Mouse (Mus musculus) cerebellum, postnatal 14 days (tissue): ENCODE results near the gene 4930595D18Rik.
A peak's percentile ranks its signal among the peaks of the same experiment; 100 is the strongest.

ENCODE experiments used
- DNase-seq, 2 experiments: peaks; one replicate each; pipeline ENCODE4 v3.0.0; 2021; ENCODE audit warnings: mixed read lengths in 2 of 2

The 4930595D18Rik gene

DNA sequence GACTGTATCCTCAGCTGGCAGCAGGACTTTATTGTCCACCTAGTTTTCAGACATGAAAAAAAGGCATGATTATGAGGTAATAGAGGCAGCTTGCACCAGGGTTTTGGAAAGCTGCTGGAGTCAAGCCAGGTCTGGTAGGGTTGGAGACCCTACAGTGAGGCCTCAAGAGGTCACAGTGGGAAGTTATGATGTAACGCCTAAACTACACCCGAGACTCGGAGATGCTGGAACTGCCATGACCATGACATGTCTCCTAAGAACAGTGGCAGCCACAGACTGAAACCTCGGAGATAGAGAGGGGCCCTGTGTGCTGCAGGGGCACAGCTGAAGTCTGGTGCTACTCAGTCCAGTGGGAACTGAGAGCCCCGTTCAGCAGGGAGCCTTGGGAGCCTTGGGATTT lies at the start of gene 4930595D18Rik:
Gene 4930595D18Rik (minus strand): TSS at position 16 of the 400 bp plus-strand sequence.
- no peak for DNase-seq

DNA sequence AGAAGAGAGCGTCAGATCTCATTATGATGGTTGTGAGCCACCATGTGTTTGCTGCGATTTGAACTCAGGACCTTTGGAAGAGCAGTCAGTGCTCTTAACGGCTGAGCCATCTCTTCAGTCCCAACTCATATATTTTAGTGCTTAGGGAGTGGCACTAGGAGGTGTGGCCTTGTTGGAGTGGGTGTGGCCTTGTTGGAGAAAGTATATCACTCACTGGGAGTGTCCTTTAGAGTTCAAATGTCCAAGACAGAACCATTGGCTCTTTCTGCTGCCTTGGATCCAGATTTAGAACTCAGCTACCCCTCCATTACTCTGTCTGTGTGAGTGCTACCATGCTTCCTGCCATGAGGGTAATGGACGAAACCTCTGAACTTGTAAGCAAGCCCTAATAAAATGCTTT lies 49.5 kb upstream of the 4930595D18Rik start:
- DNase-seq: no peak

DNA sequence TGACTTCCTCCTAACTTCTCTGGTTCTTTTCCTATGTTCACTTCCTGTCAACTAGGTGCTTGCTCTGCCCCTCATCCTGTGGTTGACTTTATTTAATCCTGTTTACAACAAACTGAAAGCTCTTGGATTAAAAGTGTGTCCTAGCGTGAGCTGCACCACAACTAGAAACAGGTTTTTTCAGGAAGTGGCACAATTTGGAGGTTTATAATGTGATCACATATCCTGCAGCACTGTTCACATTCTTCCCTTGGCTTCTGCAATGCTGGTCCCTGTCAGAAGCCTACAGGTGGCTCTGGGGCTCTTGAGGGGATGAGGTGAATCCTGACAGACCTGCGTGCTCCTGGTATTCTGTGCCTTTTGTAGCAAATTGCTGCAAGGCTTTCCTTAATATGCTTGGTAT lies 46.5 kb upstream of the 4930595D18Rik start:
- DNase-seq: no peak

DNA sequence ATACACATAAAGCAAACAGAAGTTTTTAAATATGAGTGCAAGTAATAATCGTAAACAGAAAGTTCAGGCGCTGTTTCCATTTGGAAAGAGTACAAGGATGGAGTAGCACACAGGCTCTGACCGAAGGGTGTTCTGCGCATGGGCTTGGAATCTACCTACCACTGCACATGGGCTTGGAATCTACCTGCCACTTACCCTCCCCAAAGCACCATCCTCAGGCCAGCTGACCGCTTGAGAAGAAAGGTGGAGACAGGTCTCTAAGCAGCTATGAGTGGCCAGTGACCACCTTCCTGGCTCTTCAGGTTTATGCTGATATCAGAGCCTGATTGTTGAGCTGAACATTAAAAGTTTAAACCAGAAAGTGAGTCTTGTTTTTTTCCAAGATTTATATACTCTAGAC lies 44.2 kb upstream of the 4930595D18Rik start:
- DNase-seq: no peak

DNA sequence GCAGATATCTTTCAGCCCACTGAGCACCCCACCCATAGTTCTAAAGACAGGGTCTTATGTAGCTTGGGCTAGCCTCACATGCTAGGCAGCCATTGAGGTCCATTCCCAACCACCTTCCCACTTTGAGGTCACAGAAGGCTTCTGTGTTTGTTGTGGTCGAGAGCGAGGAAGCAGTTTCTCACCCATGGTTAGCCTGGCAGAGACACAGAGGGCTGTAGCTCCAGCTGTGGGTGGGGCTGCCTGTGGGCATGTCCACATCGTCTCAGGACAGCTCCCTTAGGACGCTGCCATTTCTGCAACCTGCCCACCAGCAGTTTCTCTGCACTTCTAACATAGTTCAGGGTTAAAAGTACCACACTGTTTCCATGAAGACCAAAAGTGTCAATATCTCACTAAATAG lies 43.1 kb upstream of the 4930595D18Rik start:
- DNase-seq: no peak

DNA sequence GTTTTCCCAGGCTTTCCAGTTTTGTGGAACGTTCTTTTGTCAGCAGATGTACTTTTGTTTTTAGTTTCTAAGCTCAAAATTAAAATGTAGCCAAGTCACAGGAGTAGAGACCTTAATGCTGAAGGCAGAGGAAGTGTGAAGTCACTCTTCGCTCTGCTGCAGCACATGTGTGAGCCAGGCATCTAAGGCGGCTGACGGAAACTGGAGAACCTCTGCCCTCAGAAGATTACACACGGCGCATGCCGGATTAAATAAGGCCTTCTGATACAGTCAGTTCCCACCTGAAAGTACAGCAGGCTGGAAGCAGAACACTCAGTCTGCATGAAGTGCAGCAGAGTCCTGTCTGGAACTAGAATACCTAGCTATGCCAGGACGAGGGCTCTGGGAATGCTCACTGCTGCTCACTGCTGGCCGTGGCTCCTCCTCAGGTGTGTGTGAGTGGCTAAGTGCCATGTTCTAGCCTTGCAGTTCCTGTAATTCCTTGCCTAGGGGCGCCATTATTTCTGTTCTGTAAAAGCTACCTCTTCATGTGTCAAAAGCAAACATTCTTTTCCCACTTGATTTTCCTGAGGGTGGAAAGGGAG lies 41.0 kb upstream of the 4930595D18Rik start:
- peak in 1 of 2 experiments; percentile 37 for DNase-seq

DNA sequence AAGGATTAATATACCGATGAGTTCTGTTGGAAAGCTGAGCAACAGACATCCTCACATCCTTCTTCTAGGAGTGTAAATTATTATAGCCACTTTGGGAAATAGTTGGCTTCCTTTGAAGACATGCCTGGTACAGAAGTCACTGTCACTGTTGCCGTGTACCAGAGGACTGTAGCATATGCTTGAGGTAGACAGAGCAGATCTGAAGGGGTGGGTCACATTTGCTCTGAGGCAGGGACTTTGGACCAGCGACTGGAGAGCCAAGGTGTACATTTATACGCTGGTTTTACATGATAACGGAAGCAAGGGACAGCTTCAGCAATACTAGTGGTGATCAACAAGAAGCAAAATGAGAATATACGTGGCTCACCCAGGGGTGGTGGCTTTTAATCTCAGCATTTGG lies 34.6 kb upstream of the 4930595D18Rik start:
- DNase-seq: no peak

DNA sequence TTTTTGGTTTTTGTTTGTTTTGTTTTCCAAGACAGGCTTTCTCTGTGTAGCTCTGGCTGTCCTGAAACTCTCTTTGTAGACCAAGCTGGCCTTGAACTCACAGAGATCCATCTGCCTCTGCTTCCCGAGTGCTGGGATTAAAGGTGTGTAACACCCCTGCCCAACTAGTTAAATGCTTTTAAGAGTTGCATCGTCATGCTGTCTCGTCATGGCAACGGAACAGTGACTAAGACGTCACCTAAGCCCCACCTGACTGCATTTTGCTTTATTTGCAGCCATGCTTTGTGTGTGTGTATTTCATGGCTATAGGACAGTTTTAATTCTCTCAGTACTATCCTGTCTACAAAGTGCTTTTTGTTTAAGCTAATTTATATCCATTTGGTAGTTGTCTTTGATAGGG lies 27.4 kb upstream of the 4930595D18Rik start:
- DNase-seq: no peak

DNA sequence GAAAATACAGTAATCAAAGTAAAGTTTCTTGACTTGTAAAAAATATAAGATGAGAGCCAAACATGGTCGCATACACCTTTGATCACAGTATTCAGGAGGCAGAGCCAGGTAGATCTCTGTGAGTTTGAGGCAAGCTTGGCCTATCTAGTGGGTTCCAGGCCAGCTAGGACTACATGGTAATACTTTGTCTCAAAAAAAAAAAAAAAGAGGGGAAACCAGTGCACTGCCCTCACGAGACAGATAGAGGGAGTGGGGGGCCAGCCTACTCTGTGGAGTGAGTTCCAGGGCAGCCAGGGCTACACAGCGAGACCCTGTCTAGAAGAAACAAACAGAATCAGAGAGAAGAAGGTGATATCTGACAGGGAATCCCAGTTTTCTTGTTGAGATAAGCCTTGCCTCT lies 23.4 kb upstream of the 4930595D18Rik start:
- DNase-seq: no peak

DNA sequence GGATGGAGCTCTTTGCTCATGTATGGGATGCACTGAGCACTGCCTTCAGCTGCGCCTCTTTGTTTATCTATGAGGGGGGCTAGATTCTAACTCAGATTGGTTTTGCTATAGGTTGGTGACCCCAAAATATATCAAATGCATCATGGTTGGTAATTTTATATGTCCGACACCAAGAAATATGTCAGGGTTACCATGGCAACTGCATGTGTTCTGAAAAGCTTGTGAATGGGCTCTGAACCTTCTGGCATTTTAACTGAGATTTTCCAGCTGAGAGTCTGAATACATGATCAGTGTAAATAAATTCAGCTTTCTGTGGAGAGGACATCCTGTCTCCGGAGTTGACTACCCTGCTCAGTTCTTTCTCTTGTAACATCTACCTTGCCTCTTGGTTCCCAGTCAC lies 19.7 kb upstream of the 4930595D18Rik start:
- DNase-seq: no peak

DNA sequence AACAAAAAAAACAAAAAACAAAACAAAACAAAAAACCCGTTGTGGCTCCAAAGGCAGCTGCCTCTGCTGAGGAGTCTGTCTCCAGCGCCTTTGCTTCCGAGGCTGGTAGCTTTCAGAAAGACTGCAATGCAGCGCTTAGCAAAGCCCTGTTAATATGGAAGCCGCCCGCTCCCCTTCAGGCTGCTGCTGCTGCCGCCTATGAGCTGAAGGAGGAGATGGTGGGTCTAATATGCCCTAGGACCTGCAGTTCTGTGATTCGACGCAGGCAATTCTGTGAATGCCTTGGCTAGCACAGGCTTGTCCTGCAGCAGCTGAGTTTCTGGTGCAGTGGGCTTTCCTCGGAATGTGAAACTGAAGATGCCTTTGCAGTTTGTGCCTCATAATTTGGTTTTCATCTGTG lies 18.8 kb upstream of the 4930595D18Rik start:
- peak in 1 of 2 experiments; percentile 22 for DNase-seq

DNA sequence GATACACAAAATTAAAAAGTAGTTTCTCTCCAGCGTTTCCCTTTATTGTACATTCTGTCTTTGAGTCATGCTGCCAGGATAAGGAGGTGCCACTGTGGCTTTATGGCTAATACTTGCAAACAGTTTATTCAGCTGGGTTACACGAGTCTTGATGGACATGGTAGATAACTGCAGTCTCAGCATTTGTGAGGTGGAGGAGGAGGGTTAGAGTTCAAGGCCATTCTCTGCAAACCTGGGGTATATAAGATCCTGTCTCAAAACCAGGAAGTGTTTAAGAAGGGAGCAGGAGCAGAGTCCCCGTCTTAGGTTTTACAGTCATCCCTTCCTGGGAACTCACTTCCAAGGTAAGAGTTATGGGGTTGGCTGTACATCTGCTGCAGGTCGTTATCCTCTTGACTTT lies 12.3 kb upstream of the 4930595D18Rik start:
- DNase-seq: no peak

DNA sequence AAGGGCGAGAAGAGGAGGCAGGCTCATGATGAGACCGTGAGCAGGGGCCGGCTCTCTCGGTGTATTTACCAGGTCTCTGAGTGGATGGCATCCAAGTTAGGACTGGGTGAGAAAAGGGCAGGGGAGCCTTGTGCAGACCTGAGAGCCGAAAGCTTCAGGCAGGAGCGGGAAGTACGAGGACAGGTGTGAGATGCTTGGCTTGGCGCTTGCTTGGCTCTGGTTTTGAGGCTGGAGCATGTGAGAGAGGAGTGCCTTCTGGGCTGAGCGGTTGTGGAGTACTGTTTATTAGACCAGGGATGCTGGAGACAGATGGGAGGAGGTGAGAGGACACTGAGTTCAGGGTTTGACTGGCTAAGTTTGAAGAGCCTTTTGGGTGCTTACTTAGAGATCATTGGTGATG lies 9.0 kb upstream of the 4930595D18Rik start:
- peak; percentile 51 to 58 for DNase-seq

DNA sequence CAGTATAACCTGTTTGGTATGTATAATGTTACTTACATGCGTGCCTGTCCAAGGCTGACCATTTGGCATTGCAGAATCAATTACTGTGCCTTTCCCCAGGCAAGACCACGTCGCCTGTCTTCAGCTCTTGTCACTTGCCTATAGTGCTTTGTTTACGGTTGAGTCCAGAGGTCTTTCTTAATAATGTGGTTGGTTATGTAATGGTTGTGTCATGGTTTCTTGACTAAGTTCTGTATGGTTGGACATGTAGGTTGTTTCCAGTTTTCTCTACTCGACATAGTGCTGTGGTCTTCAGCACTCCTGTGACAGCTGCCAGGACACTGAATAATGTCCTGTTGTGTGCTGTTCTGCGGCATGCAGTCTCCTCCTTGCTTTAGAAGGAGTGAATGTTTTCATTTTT lies 8.5 kb upstream of the 4930595D18Rik start:
- no peak for DNase-seq

DNA sequence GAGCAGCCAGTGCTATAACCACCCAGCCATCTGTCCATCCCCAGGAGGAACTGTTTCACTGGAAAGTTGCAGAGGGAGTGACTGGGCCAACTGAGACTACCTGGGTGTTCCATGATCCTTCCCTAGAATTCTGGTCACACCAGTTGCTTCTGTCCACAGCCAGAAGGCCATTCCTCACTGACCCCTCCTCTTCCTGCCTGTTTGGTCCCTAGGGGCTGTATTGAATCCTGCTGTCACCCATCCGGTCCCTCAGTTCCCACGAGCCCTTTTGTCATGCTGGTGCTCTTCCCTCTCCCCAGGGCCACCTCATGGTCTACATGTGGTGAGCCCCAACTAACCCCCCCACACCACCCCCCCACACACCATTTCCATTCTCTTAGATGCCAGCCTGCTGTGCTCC lies 6.6 kb upstream of the 4930595D18Rik start:
- DNase-seq: no peak

DNA sequence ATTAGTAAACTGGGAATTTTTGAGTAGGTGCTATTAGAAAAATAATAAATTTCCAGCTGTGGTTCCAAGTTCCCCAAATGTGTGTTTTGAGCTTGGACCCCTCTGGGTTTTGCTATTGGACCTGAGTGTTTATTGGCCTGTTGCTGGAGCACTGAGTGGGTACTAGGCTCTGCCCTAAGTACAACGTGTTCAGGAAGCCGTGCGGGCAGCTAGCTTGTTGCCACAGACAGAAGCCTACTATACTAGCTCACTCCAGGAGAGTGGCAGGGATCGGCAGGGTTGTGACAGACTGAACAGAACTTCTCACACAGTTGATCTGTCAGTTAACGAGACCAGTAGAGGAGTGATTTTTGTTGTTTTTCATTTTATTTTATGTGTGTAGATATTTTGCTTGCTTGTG lies 6.1 kb upstream of the 4930595D18Rik start:
- DNase-seq: no peak

DNA sequence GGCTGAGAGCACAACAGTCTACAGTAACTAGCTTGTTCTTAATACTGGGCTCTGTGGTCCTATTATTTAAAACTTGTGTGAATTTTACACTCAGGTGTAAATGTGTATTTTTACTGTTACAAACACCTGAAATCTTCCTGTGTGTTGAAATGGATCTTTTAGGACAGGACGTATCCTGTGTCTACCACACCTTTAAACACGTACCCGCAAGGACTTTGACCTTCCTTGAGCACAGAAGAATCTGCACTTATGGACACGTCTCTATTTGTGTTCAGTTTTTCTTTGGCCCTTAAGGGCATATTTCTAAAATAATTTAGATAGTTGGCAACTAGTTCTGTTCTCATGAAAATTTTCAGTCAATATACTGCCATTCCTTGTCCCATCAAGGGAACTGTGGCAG lies 4.0 kb upstream of the 4930595D18Rik start:
- DNase-seq: no peak

DNA sequence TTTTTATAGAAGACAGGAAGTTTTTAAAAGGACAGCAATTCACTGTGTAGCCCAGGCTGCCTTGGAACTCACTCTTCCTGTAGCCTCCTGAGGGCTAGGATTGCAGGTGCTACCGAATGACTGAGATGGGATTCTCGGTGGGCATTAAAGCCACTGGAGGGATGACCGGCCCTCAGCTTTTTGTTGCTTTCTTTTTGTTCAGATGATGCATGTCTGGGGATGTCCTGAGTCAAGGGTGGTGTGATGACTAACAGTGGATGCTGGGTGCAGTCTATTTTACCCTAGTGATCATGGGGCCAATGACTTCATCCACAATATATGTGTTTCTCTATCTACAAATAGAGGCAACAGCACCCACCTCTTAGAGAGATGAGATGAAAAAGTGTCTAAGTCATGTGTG lies 2.7 kb upstream of the 4930595D18Rik start:
- no peak for DNase-seq

DNA sequence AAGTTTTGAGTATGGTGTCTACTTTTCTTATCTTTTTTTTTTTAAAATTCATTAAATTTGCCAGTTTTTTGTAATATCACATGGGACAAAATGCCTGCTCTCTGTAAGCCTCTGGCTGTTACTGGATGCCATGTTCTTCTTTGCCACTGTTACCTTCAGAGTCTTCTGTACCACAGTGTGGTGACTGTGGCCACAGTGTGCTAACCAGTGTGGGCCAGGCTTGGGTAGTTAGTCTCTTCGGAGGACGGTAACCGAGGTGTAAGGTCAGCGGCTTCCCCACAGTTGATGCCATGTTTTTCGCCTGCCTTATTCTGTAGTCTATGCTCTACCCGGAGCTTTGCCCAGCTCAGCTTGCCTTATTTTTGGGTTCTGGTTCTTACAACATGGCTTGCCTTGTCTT lies 1.9 kb downstream of the 4930595D18Rik start:
- no peak for DNase-seq

DNA sequence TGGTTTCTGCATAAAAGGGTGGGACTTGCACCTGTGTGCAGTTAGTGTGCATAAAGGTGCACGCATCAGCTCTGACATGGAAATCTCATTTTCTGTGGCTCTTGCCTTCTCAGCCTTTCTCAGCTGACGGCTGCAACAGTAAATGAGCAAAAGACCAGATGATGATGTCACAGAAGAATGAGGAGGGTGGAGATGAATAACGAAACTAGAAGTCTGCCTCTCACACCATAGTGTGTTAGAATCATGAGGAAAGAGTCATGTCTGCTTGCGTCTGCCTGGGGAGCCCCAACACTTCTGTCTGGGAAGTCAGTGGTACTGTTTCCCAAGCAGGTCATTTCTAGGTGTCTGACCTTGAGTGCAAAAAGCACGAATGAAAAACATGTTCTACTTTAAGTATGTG lies 2.4 kb downstream of the 4930595D18Rik start:
- no peak for DNase-seq

DNA sequence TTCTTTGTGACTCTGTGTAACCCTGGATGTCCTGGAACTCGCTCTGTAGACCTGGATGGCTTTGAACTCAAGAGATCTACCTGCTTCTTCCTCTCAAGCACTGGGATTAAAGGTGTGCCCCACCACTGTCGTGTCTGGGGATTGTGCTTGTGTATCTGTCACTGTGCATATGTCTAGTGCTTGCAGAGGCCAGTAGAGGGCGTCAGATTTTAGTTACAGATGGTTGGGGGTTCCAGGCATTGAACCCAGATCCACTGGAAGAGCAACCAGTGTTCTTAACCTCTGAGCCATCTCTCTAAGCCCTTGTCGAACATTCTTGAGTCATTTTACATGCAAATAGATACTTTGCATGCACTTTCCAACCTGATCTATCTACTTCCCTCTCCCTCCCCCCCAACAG lies 5.5 kb downstream of the 4930595D18Rik start:
- no peak for DNase-seq

DNA sequence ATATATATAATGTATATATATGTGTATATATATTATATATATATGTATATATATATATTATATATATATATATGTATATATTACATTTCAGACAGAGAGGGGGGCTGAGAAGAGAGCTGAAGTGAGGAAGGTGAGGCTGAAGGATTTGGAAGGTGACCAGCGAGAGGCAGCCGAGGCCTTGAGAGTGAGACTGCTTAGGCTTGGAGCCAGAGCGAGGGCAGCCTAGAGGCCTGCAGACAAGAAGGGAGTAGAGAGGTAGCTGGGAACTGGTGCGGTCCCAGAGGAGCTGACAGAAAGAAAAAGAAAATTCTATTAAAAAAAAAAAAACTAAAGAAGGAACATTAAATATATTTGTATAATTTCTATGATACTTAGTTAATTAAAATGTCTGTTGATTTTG lies 15.4 kb downstream of the 4930595D18Rik start:
- DNase-seq: peak; percentile 78

DNA sequence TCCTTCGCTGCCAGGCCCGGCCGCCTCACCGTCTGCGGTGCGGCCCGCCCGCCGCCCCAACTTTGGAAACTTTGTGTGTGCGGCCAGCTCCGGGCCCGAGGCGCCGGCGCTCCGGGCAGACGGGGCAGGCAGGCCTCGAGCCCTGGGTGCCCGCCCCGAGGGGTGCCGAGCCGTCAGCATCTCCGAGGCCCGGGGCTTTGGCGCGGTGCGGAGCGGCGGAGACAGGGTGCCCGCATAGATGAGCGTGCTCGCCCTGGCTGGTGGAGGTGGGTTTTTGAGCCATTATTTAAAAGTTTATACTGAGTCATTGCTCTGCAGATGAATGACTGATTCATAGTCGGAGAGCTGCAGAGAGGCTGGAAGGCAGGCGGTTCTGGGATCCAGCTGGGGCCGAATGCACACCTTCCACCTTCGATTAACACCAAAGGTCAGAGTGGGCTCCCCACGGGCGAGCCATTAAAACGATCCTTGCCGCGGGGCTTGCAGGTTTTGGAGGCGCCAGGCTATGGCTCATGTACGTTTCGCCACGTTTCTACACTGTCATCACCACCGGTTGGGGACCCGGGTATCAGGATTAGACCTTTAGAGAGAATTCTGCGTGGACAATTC lies 17.5 kb downstream of the 4930595D18Rik start:
- DNase-seq: peak; percentile 54 to 66

DNA sequence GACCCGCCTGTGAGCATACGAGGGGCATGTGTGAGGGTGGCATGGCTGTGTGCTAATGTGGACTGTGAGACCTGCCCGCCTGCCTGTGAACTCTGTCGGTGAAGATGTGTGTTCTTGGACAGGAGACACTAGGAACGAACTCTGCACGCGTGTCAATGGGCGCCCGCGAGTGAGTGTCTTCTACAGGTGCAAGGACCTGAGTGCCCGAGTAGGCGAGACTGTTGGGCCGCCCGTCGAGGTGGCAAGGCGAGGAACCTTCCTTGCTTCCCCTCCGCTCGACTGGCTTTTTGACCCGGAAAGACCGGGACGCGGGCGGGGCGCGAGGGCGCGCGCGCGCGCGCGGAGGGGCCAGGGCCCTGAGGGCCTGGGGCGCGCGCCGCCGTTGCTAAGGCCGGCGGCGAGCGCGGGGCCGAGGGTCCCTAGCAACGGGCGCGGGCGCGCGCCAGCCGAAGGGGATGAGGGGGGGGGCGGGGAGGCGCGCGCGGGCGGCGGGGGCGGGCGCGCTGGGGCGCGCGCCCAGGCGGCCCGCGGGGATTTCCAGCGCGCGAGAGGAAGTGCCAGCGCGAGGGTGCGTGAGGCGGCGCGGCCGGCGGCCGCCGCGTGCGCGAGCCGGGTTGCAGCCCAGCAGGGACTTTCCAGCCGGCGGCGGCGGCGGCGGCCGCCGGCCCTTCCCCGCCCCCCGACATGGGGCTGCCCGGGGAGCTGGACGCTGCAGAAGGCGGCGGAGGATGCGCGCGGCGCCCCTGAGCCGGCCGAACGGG lies 18.3 kb downstream of the 4930595D18Rik start, which contains the start of gene Traf3:
Gene Traf3 (plus strand): TSS at position 540 of the 761 bp plus-strand sequence.
- DNase-seq: peak; percentile 72
